In the genomic region with DNA sequence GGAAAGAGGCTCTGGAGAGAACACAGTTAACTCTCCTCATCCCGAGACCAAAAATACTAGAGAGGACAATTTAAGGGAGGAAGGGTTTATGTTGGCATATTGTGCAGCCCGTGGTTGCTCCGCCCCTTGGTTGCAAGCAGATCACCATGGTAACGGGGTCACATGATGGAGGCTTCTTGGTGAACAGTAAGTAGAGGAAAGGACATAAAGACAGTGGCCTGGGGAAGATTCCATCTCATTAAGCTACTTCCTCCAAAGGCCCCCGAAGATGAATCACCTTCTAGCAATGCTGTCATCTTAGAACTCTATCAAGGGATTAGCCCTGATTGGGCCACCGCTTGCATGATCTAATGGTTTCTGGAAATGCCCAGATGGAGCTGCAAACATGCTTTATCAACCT, we compare ENCODE assay signal across 8 mouse cellular contexts. TPM values are rescaled to one million over a fixed set of nuclear protein-coding genes. Genes with fewer than 3 reads are reported as not detected.
DNase-seq lines count a peak whose midpoint lies in the region; ATAC-seq and TF ChIP-seq lines count a peak whose summit lies in the region.

No protein-coding gene starts in this region.

- no peak overlapping the region for H3K9ac ChIP-seq in lung, postnatal 0 days (replicated peaks; ENCODE audit: low read depth)

- no peaks in the 10 kb centered on the region for H3K36me3 ChIP-seq in lung, postnatal 0 days (ENCODE audit: insufficient read depth, low read length)

- 62% methylated on average over 6 of the region's 6 CpGs for WGBS in lung, postnatal 0 days

- TF ChIP-seq CTCF in lung, postnatal 0 days (IDR thresholded peaks at IDR 0.05): no peak

- TF ChIP-seq EP300 in lung, postnatal 0 days (IDR thresholded peaks at IDR 0.05): no peak

- H3K27me3 ChIP-seq in lung, postnatal 0 days (replicated peaks; ENCODE audit: insufficient read depth, low read length): no peaks in the 10 kb centered on the region

- no peak overlapping the region for H3K4me3 ChIP-seq in lung, postnatal 0 days (ENCODE audit: low read depth, low read length)

- no peak overlapping the region for H3K4me2 ChIP-seq in lung, postnatal 0 days (replicated peaks; ENCODE audit: low read depth, low read length)

- DNase-seq in gastrocnemius, adult 18-20 months (ENCODE audit: low spot score): peak; percentile 38
- DNase-seq in gastrocnemius, adult 8-10 months (ENCODE audit: low spot score in 2 of 2): no peak
- DNase-seq in 3T3-L1 (ENCODE audit: low read depth, low spot score): peak; percentile 100
- DNase-seq in adipocyte (ENCODE audit: low spot score): peak; percentile 96
- peak; percentile 58 for DNase-seq in lung, postnatal 0 days (ENCODE audit: low spot score)
- no peak for DNase-seq in cerebellum, postnatal 14 days
- DNase-seq in cerebellum, postnatal 36 days: no peak

- H3K9me3 ChIP-seq in lung, postnatal 0 days (ENCODE audit: low read length): no peaks in the 10 kb centered on the region

- H3K27ac ChIP-seq in lung, postnatal 0 days (ENCODE audit: low read length): peak overlapping the region; percentile 15; the same call in 1 of the 2 replicates

- H3K4me1 ChIP-seq in lung, postnatal 0 days (ENCODE audit: insufficient read depth, low read depth, low read length): no peaks in the 10 kb centered on the region

- peak; percentile 64 for ATAC-seq in lung, postnatal 0 days
- ATAC-seq in erythroblast, adult 5-6 weeks (replicated peaks; ENCODE audit: low FRiP score, poor library complexity, severe bottlenecking): no peak

RNA-seq across cellular contexts. Expression of a gene that starts 35.1 kb away (rescaled TPM):
- total RNA-seq in gastrocnemius, adult 18-20 months (2021): 10 to 100 TPM; 63.6 to 75.9 TPM
- 10 to 100 TPM; 34.1 to 69.3 (median 46.6) TPM for total RNA-seq in gastrocnemius, adult 8-10 months (2022)
- polyA plus RNA-seq in lung, postnatal 0 days (2015; fragmentation: Nextera tagmentation; extraction: Ambion mirVana): 756 and 780 TPM in 2 replicates
- 0.84 TPM in 1 of 2 replicates, not detected in the other for total RNA-seq in erythroblast, adult 5-6 weeks (2015; ENCODE audit: low replicate concordance)
- total RNA-seq in erythroblast, adult 5-6 weeks (2017; ENCODE audit: low replicate concordance): 0.70 and 0.77 TPM in 2 replicates

Comparison
In these comparisons a context has a peak if more than half of its experiments do, and no peak if none do; other contexts are left out.
1. DNase-seq: peak in gastrocnemius, adult 18-20 months (single experiment), 3T3-L1 (single experiment), adipocyte (single experiment) and lung, postnatal 0 days (single experiment); none in gastrocnemius, adult 8-10 months (0 of 2), cerebellum, postnatal 14 days (0 of 2) and cerebellum, postnatal 36 days (0 of 2).
2. RNA of a gene that starts 35.1 kb away (total RNA-seq): 63.6 to 75.9 TPM in gastrocnemius, adult 18-20 months and 34.1 to 69.3 TPM in gastrocnemius, adult 8-10 months; 0.70 to 0.84 TPM in erythroblast, adult 5-6 weeks; every median in the first group is over 10 times any median in the second.